Mouse (Mus musculus) embryonic facial prominence, embryonic 11.5 days (tissue): ENCODE results near the gene Casp3. TPM values are rescaled to one million over a fixed set of nuclear protein-coding genes. Genes with fewer than 3 reads are reported as not detected.

ENCODE experiments used
- ATAC-seq: fragments of 200-750 bp; cut with Nextera tagmentation; replicated peaks from 2 replicates; pipeline ENCODE4 v1.8.0; 2017; ENCODE audit warnings: low read depth; ENCODE audit not compliant: insufficient number of reproducible peaks, low FRiP score, low TSS enrichment
- DNase-seq: peaks from one replicate; pipeline ENCODE4 v3.0.0-alpha.2; 2015; ENCODE audit warnings: low spot score
- H3K27ac ChIP-seq: fragments of 300-500 bp; sonication (generic); replicated peaks from 2 replicates; pipeline ENCODE4 v1.5.1; 2014; ENCODE audit warnings: mild to moderate bottlenecking, low read depth, low read length, control low read depth
- H3K27me3 ChIP-seq: fragments of 300-500 bp; sonication (generic); 2 replicates; pipeline ENCODE4 v1.6.1; 2014; ENCODE audit warnings: mild to moderate bottlenecking, low read length, moderate library complexity, mixed read lengths; ENCODE audit not compliant: control insufficient read depth, insufficient read depth
- H3K36me3 ChIP-seq: fragments of 300-500 bp; sonication (generic); replicated peaks from 2 replicates; pipeline ENCODE4 v1.6.1; 2014; ENCODE audit warnings: low read depth, mild to moderate bottlenecking, low read length, moderate library complexity, mixed read lengths; ENCODE audit not compliant: control insufficient read depth, insufficient read depth
- H3K4me1 ChIP-seq: fragments of 300-500 bp; sonication (generic); 2 replicates; pipeline ENCODE4 v1.6.1; 2014; ENCODE audit warnings: low read length, mixed read lengths; ENCODE audit not compliant: control insufficient read depth, insufficient read depth
- H3K4me2 ChIP-seq: fragments of 300-500 bp; sonication (generic); 2 replicates; pipeline ENCODE4 v1.6.1; 2014; ENCODE audit warnings: low read depth, mild to moderate bottlenecking, control low read depth, low read length, moderate library complexity
- H3K4me3 ChIP-seq: fragments of 300-500 bp; sonication (generic); 2 replicates; pipeline ENCODE4 v1.5.1; 2014; ENCODE audit warnings: low read depth, low read length, control low read depth
- H3K9ac ChIP-seq: fragments of 300-500 bp; sonication (generic); replicated peaks from 2 replicates; pipeline ENCODE4 v1.6.1; 2014; ENCODE audit warnings: mild to moderate bottlenecking, control low read depth, low read length
- H3K9me3 ChIP-seq: fragments of 300-500 bp; sonication (generic); replicated peaks from 2 replicates; pipeline ENCODE4 v1.6.1; 2016; ENCODE audit warnings: mild to moderate bottlenecking, low read length, inconsistent platforms, mixed read lengths; ENCODE audit not compliant: control insufficient read depth
- WGBS: fragments of 180-500 bp; shearing (Covaris S2); extraction: QIAGEN DNeasy Blood & Tissue Kit; methylation state at CpG from one replicate; pipeline ENCODE4 v1.1.7; 2014; 5-methylcytosine and 5-hydroxymethylcytosine counted together
- polyA plus RNA-seq: library from polyadenylated mRNA; unstranded; fragments of >200 nt; fragmentation: Nextera tagmentation; extraction: Ambion mirVana; gene quantifications from 2 replicates; pipeline ENCODE4 v1.2.1, GENCODE M21; 2014

Casp3 gene
- polyA plus RNA-seq, 1 experiment from 2014 or later = 164 TPM

DNA sequence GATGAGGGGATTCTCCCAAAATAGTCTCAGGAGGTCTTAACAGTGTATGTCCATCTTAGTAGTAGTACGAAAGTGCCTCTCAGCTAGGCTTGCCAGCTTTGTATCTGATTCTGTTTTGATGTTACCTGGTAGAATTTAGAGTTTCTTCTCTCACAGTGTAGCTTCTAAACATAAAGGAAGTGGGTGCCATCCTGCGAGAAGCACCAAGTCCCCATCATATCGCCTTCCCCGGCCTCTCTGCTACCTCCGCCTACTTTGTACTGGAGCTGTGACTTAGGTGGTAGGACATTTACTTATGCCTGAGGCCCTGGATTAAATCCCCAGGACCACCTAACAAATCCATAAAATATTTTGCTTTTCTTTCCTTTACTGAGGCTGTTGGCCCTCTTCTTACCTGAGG, 9.6 kb downstream of the Casp3 start:
- DNase-seq = no peak
- no peaks in the 10 kb centered on the region for H3K4me1 ChIP-seq
- no peak overlapping the region for H3K4me2 ChIP-seq
- no peak overlapping the region for H3K4me3 ChIP-seq
- no peaks in the 10 kb centered on the region for H3K27me3 ChIP-seq
- no peaks in the 10 kb centered on the region for H3K9me3 ChIP-seq
- 98% methylated on average over 5 of the region's 5 CpGs for WGBS
- no peaks in the 10 kb centered on the region for H3K36me3 ChIP-seq
- H3K27ac ChIP-seq = no peak overlapping the region
- no peak overlapping the region for H3K9ac ChIP-seq
- ATAC-seq = no peak

DNA sequence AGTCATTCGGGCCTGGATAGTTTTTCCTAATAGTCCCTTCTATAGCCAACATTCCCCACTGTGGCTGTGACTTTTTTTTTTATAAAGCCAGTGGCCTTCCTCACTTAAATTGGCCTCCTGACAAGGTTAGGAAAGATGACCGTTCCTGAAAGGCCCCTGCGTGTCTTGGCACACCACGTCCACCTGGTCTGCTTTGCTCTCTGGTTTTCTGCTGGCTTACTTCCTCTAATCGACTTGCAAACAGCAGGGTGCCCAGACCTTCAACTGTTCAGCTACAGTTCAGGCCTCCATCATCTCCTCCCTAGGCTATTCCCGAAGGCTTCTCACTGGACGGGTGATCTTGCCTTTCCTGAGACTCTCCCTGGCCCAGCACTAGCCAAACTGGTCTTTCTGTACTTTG, 10.8 kb downstream of the Casp3 start:
- H3K4me2 ChIP-seq = no peak overlapping the region
- no peaks in the 10 kb centered on the region for H3K36me3 ChIP-seq
- no peak overlapping the region for H3K27ac ChIP-seq
- no peaks in the 10 kb centered on the region for H3K4me1 ChIP-seq
- H3K4me3 ChIP-seq = no peak overlapping the region
- H3K27me3 ChIP-seq = no peaks in the 10 kb centered on the region
- DNase-seq (no peak), ATAC-seq (no peak)
- 66% methylated on average over 7 of the region's 7 CpGs for WGBS
- no peaks in the 10 kb centered on the region for H3K9me3 ChIP-seq
- H3K9ac ChIP-seq = no peak overlapping the region

GRCm38 (mm10) chr8:46628645-46629044, 11.6 kb downstream of the Casp3 start:
- H3K9me3 ChIP-seq = no peaks in the 10 kb centered on the region
- H3K27me3 ChIP-seq = no peaks in the 10 kb centered on the region
- no peak overlapping the region for H3K4me2 ChIP-seq
- WGBS = 85% methylated on average over 1 of the region's 1 CpGs
- no peak overlapping the region for H3K27ac ChIP-seq
- H3K36me3 ChIP-seq = no peaks in the 10 kb centered on the region; the same call in 1 of the 2 replicates
- H3K4me3 ChIP-seq = no peak overlapping the region
- no peak for ATAC-seq
- no peak for DNase-seq
- no peaks in the 10 kb centered on the region for H3K4me1 ChIP-seq
- no peak overlapping the region for H3K9ac ChIP-seq

GRCm38 (mm10) chr8:46630422-46630821, 13.3 kb downstream of the Casp3 start:
- no peak overlapping the region for H3K27ac ChIP-seq
- H3K27me3 ChIP-seq = no peaks in the 10 kb centered on the region
- no peaks in the 10 kb centered on the region for H3K4me1 ChIP-seq
- no peak overlapping the region for H3K4me3 ChIP-seq
- H3K9ac ChIP-seq = no peak overlapping the region
- no peak overlapping the region for H3K4me2 ChIP-seq
- no peaks in the 10 kb centered on the region; the same call in 1 of the 2 replicates for H3K36me3 ChIP-seq
- ATAC-seq = no peak
- no peak for DNase-seq
- H3K9me3 ChIP-seq = no peaks in the 10 kb centered on the region
- 99% methylated on average over 3 of the region's 3 CpGs for WGBS

- no peaks in the 10 kb centered on the region for H3K4me1 ChIP-seq
- no peak overlapping the region for H3K9ac ChIP-seq
- H3K4me3 ChIP-seq = no peak overlapping the region
- ATAC-seq (no peak), DNase-seq (no peak)
- 93% methylated on average over 4 of the region's 4 CpGs for WGBS
- H3K4me2 ChIP-seq = no peak overlapping the region
- no peak overlapping the region for H3K27ac ChIP-seq
- no peaks in the 10 kb centered on the region; the same call in 1 of the 2 replicates for H3K36me3 ChIP-seq
- H3K27me3 ChIP-seq = no peaks in the 10 kb centered on the region
- H3K9me3 ChIP-seq = no peaks in the 10 kb centered on the region
Observed at GRCm38 (mm10) chr8:46630932-46631331, 13.8 kb downstream of the Casp3 start.

GRCm38 (mm10) chr8:46639010-46639571, 22.0 kb downstream of the Casp3 start:
- no peak for DNase-seq
- Histone ChIP-seq H3K4me1 (no peaks in the 10 kb centered on the region), H3K4me3 (no peak overlapping the region), H3K27ac (no peak overlapping the region), H3K36me3 (peaks cover 10% of the 10 kb centered on the region), H3K9me3 (no peaks in the 10 kb centered on the region), H3K27me3 (no peaks in the 10 kb centered on the region), H3K9ac (no peak overlapping the region), H3K4me2 (no peak overlapping the region)
- no peak for ATAC-seq
- 72% methylated on average over 6 of the region's 6 CpGs for WGBS

GRCm38 (mm10) chr8:46639852-46640251, 22.8 kb downstream of the Casp3 start:
- H3K9me3 ChIP-seq = no peaks in the 10 kb centered on the region
- no peak overlapping the region for H3K4me2 ChIP-seq
- no peak overlapping the region for H3K4me3 ChIP-seq
- no peak for ATAC-seq
- no peak overlapping the region for H3K9ac ChIP-seq
- no peak overlapping the region for H3K27ac ChIP-seq
- H3K36me3 ChIP-seq = peaks cover 10% of the 10 kb centered on the region
- WGBS = 90% methylated on average over 5 of the region's 5 CpGs
- H3K4me1 ChIP-seq = no peaks in the 10 kb centered on the region
- no peak for DNase-seq
- H3K27me3 ChIP-seq = no peaks in the 10 kb centered on the region

DNA sequence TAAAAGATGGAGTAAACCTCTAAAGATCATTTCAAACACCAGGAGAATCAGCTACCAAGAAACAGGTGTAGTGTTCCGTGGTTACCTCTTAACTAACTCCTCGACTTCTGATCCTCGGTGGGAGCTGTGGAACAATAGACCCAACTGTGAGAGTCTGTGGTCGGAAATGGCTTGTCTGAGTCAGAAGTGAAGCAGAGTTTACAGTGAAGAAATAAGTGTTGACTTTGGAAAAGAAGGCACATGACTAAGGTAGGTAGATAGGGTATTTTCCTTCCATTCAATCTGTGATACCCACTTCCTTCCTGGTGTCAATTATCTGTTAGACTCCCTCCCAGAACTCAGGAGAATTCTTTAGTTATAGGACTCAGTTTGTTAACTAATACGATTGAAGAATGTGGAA, 24.2 kb downstream of the Casp3 start:
- DNase-seq (no peak), ATAC-seq (no peak)
- Histone ChIP-seq H3K9ac (no peak overlapping the region), H3K9me3 (no peaks in the 10 kb centered on the region), H3K4me1 (no peaks in the 10 kb centered on the region), H3K27ac (no peak overlapping the region), H3K36me3 (peaks cover 8% of the 10 kb centered on the region), H3K4me2 (no peak overlapping the region), H3K27me3 (no peaks in the 10 kb centered on the region), H3K4me3 (no peak overlapping the region)
- 84% methylated on average over 5 of the region's 5 CpGs for WGBS
